Mouse (Mus musculus): Measurements from ENCODE around the gene G6pc3.

GRCm38 (mm10) chr11:102209742-102210141 is 20.3 kb downstream of the G6pc3 start:
- TF ChIP-seq POLR2A (IDR thresholded peaks at IDR 0.05; ENCODE audit: low read depth, low read length) (no peak), CTCF (IDR thresholded peaks at IDR 0.05; ENCODE audit: borderline replicate concordance, insufficient read depth, low read length) (no peak)
